Mouse (Mus musculus) erythroblast, embryonic 14.5 days (primary cell): ENCODE data around the gene Ccdc62.

Experiments
- GATA1 ChIP-seq: IDR thresholded peaks from 2 replicates; pipeline ENCODE4 v1.6.1; 2012; ENCODE audit warnings: low read length, inconsistent platforms, mixed read lengths
- TAL1 ChIP-seq: IDR thresholded peaks from 3 replicates; pipeline ENCODE4 v1.6.1; 2012; ENCODE audit warnings: low read length, inconsistent platforms, mixed read lengths

- TF ChIP-seq GATA1 (no peak), TAL1 (no peak)
These were observed 49.5 kb downstream of the Ccdc62 start for GRCm38 (mm10) chr5:123979980-123980369.
